Mouse (Mus musculus) Muller cell, postnatal 12 days (primary cell): ENCODE data around the gene Dytn.
"Not testable (repeated sequence)": the region's sequence is repeated elsewhere in the genome, so short reads cannot be mapped to it uniquely, and the experiment has no call there.

ENCODE experiments used
- DNase-seq: peaks from one replicate; pipeline ENCODE4 v3.0.0-alpha.2; 2015; ENCODE audit errors: inconsistent ontology term

Dytn gene

DNA sequence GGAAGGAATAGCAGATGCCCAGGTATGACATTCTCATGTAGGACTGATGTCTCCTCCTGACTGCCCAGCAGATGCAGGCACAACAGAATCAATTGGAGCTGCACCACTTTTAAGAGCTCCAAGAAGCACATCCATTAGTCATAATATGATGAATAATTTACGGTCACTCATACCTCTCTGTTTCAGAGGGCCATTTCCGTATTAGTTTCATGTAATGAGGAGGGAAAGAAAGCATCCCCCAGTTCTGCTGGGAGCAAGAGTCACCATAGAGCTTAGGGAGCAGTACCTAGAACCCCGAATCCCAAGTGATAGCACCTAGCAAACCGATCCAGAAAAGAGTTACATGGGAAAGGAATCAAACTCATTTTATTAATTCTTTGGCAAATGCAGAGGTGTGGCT, at the start of gene Dytn:
Gene Dytn, minus strand, starts transcription at position 101 of the 400 bp plus-strand sequence.
- DNase-seq, result no peak

DNA sequence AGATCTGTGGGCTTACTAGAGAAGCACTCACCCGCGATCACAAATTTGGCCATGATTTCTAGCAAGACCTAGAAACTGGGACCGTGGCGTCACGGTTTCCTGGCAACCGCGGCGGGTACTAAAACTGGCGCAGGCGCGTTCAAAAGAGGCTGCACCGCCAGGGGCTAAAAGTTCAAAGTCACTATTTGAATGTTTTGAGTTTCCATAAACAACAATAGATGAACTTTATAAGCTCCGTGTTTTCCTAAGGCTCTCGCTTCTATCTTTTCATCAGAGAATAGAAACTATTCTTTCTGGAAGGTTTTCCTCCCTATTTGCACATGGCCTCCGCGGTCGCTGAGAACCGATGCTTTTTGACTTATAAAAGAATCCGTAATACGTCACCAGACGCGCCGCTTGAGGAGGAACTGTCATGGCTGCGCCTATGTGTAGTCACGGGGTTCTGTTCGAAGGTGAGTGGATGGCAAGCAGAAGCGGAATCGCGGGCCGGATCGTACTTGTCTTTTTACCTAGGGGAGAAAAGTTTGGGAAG, 43.6 kb upstream of the Dytn start, which contains the start of the genes Mdh1b and Fastkd2:
Gene Mdh1b, minus strand, starts transcription at position 79 of the 532 bp plus-strand sequence.
Gene Fastkd2, plus strand, starts transcription at position 375 of the 532 bp plus-strand sequence.
- DNase-seq, result peak; percentile 85

GRCm38 (mm10) chr1:63729796-63730195, 43.1 kb upstream of the Dytn start:
- no peak for DNase-seq

DNA sequence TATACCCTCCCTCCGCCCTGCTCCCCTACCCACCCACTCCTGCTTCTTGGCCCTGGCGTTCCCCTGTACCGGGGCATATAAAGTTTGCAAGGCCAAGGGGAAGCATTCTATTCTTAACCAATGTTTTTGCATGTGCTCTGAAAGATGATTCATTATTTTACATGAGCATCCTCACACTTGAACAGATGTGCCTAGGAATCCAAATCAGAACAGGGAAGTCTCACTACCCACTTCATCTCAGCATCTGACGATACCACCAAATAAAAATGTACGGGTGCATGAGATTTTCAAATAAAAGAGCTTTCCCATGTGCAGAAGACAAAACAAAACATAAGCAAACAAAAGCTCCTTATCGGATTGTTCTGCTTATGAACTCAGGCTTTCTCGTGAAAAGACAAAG, 33.4 kb upstream of the Dytn start:
- DNase-seq, result no peak

DNA sequence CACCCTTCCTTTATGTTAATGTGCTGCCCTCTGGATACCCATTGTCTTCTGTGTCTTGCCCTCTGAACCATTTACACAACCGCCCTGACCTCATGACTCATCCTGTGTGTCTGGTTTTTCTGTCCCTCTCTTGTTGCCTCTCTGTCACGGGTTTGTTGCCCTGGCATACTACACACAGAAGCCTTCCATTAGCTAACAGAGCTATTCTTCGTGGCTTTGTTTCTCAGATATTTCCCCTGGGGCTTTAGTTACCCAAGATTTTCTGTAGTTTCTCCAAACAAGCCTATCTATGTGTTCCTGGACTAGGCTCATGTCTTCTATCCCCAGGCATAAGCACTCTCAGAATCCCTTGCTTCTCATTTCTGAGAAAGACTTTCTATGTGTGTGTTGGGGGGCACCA, 22.1 kb upstream of the Dytn start:
- DNase-seq, result peak; percentile 33

DNA sequence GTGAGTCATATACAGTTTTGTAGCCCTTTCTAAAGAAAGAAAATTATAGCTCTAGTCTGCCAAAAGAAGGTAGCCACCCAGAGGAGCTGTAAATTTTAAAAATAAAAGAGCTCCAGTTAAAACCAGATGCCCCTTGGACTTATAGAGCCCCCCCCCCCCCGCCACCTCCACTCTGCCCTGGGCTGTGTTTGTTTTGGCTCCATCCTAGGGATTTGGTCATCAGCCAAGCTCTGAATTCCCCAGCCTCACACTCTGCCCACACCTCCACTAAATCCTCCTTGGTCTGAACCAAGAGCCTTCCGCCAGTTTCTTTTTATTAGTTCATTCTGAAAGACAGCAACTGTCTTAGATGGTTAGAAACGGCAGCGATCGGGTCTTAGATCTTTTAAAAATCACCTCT, 19.0 kb upstream of the Dytn start:
- DNase-seq, result peak; percentile 24

DNA sequence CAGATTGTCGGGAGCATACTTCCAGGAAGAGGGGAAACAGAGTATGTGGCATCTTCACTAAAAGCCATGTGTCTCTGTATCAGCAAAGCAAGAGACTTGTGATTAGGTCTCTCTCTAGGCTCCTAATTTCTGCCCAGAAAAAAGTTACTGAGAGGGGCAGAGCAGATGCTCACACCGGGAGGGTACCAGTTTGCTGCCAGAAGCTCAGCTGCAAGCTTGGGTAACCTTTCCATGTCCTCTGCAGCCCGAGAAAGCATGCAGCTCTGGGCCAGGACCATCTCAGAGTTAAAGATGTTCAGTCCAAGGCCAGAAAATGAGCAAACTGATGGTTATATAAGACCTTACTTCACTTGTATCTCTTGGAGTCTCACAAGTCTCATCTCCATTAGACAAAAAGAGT, 10.1 kb upstream of the Dytn start:
- DNase-seq, result no peak

DNA sequence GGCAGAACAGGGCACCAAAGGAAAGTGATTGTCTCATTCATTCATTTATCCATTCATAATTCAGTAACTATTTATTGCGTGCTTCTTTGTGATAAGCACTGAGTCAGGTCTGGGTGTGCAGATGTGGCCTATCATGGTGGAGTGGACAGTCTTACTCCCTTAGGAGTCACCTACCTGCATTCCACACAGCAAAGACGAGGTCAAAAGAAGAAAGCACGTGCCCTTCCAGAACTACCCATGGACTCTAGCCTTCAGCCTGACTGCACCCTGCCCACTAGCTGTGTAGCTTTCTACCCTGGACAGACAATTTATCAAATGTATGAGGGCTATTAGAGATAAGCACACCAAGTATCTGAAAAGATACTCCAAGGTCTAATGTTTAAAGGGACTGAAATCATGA, 10.8 kb downstream of the Dytn start:
- no peak for DNase-seq

DNA sequence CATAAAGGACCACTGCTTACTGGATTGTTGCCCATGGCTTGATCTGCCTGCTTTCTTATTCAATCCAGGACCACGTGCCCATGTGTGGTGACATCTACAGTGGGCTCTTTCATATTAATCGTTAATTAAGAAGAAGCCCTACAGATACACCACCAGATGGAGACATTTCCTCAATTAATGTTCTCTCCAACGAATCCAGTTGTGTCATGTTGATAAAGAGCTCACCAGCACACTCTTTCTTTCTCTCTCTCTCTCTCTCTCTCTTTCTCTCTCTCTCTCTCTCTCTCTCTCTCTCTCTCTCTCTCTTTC, 17.9 kb downstream of the Dytn start:
- peak; percentile 83 for DNase-seq

- DNase-seq, result peak; percentile 76
These were observed 18.5 kb downstream of the Dytn start for GRCm38 (mm10) chr1:63667949-63668851.

- DNase-seq, result peak; percentile 13
These were observed 19.4 kb downstream of the Dytn start for GRCm38 (mm10) chr1:63667201-63667948.

- no peak for DNase-seq
These were observed 20.6 kb downstream of the Dytn start for GRCm38 (mm10) chr1:63666089-63666488.

- peak; percentile 43 for DNase-seq
These were observed 27.1 kb downstream of the Dytn start for GRCm38 (mm10) chr1:63659591-63659990.

GRCm38 (mm10) chr1:63658016-63658415, 28.7 kb downstream of the Dytn start:
- peak; percentile 34 for DNase-seq

DNA sequence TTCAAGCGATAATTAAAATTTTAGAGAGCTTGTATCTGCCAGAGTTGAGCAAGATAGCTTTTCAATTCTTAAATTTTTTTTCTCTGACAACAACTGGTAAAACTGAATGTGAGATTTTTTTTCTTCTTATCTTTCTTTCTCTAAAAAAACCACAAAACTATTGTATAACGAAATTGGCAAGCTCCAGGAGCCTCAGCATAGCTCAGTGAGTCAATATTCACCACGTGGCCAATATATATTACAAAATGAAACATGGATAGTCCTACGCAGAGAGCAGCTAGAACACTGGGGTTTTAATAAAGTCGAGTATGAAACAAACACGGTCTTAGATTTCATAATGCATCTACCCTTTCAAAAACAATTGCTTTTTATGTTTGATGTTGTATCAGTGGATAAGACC, 46.8 kb downstream of the Dytn start:
- DNase-seq, result no peak

GRCm38 (mm10) chr1:63630390-63630789, 56.3 kb downstream of the Dytn start:
- DNase-seq, result not testable (repeated sequence)

DNA sequence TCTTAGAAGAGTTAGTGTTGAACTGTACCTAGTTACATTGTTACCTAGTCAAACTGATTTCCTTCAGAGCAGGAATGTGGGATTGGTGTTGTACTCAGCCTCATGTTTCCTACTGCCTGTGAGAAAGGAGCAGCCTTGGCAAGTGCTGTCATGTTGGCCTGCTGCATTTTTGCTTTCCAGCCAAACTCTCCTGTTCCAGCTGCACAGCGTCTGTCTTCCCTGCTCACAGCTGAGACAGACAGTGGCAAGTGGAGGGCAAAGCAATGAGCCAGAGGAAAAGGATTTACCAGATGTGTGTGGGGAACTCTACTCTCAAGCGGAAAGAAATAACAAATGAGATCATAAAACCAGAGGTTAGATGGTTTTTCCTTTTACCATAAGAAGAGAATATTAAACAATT, 58.5 kb downstream of the Dytn start:
- DNase-seq, result peak; percentile 27

DNA sequence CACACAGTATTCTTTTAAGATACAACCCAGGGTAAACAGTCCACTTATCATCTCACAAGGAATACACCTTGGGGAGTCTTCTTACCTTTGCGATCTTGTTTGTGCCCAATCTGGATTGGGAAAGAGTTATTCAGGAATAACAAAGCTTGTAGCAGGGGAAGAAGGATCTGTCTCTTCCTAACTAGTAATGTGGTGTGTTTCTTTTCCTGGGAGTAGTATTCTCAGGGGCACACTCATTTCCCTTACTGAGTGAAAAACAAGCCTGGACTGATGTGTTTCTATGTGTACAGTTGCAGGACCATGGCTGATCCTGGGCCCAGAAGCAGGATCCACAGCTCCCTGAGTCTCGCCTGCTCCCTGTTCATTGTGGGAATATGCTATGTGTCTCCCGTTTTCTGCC, 71.1 kb downstream of the Dytn start, which contains the start of gene Gm39653:
Gene Gm39653, plus strand, starts transcription at position 301 of the 400 bp plus-strand sequence.
- no peak for DNase-seq

DNA sequence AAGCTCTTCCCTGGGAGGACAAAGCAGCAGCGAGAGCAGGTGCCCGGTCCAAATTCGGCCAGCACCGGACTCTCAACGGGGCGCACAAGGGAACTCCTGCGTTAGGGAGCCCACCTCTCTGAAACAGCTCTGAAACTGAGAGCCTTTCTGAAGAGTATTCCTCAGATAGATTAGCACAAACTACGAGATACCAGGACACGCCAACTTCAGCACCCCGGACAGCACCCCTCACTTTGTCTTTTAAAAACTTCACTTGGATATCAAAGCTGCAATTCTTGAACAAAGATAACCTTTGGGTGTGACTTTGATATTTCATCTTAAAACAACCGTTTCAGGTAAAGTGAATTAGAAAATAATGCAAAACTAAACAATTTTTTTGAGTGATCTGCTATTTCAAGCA, 72.1 kb downstream of the Dytn start:
- DNase-seq, result peak; percentile 61

- DNase-seq, result no peak
These were observed 77.1 kb downstream of the Dytn start for GRCm38 (mm10) chr1:63609613-63610012.

DNA sequence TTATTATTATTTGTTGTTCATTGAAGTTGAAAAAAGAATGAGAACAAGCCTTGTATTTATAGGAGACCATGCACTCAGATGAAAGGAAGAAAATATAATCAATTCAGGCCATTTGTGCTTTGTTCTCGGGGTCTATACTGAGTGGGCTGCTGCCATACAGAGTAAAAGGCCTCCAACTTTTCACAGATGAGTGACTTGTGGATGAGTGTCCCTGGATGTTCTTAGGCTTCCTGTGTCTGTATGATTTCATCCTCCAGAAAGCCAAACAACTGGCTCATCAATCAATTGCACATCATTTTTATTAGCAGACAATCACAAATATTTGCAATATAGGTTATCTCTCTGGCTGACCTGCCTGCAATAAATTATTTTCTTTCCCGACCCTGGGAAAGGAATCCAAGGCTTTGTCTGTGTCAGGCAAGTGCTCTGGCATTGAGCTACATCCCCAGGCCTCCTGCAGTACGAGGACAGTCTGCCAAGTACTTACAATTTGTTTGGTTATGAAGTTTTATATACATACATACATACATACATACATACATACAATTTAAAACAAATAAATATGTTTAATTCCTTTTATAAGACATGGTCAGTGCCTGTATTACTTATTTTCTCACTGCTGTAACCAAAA, 82.7 kb downstream of the Dytn start:
- DNase-seq, result no peak

GRCm38 (mm10) chr1:63586869-63587268, 99.9 kb downstream of the Dytn start:
- DNase-seq, result no peak
